Mouse (Mus musculus): Measurements from ENCODE around the gene Pdzd2.

Pdzd2 gene

GRCm38 (mm10) chr15:12429572-12430431, 309.9 kb downstream of the Pdzd2 start:
- no peak for DNase-seq (ENCODE audit: low spot score)

GRCm38 (mm10) chr15:12427818-12428217, 311.9 kb downstream of the Pdzd2 start:
- no peak for DNase-seq (ENCODE audit: low spot score)

- no peak for DNase-seq (ENCODE audit: low spot score)
Observed at GRCm38 (mm10) chr15:12426342-12426741, 313.4 kb downstream of the Pdzd2 start.

- DNase-seq (ENCODE audit: low spot score), result no peak
Observed at GRCm38 (mm10) chr15:12425049-12425627, 314.6 kb downstream of the Pdzd2 start.

GRCm38 (mm10) chr15:12424187-12424586, 315.5 kb downstream of the Pdzd2 start:
- no peak for DNase-seq (ENCODE audit: low spot score)

- DNase-seq (ENCODE audit: low spot score), result no peak
Observed at GRCm38 (mm10) chr15:12420915-12421314, 318.8 kb downstream of the Pdzd2 start.

GRCm38 (mm10) chr15:12420376-12420775, 319.3 kb downstream of the Pdzd2 start:
- DNase-seq (ENCODE audit: low spot score), result no peak

- DNase-seq (ENCODE audit: low spot score), result no peak
Observed at GRCm38 (mm10) chr15:12419446-12419845, 320.3 kb downstream of the Pdzd2 start.

- no peak for DNase-seq (ENCODE audit: low spot score)
Observed at GRCm38 (mm10) chr15:12415536-12416200, 324.1 kb downstream of the Pdzd2 start.

- DNase-seq (ENCODE audit: low spot score), result no peak
Observed at GRCm38 (mm10) chr15:12414696-12415095, 325.0 kb downstream of the Pdzd2 start.

GRCm38 (mm10) chr15:12408205-12408604, 331.5 kb downstream of the Pdzd2 start:
- DNase-seq (ENCODE audit: low spot score), result no peak

- DNase-seq (ENCODE audit: low spot score), result no peak
Observed at GRCm38 (mm10) chr15:12405592-12405991, 334.1 kb downstream of the Pdzd2 start.

GRCm38 (mm10) chr15:12397032-12397431, 342.7 kb downstream of the Pdzd2 start:
- DNase-seq (ENCODE audit: low spot score), result no peak

GRCm38 (mm10) chr15:12394758-12395157, 345.0 kb downstream of the Pdzd2 start:
- no peak for DNase-seq (ENCODE audit: low spot score)

GRCm38 (mm10) chr15:12388726-12389489, 350.8 kb downstream of the Pdzd2 start:
- no peak for DNase-seq (ENCODE audit: low spot score)

GRCm38 (mm10) chr15:12384679-12385078, 355.0 kb downstream of the Pdzd2 start:
- no peak for DNase-seq (ENCODE audit: low spot score)

GRCm38 (mm10) chr15:12380548-12380947, 359.2 kb downstream of the Pdzd2 start:
- no peak for DNase-seq (ENCODE audit: low spot score)

- no peak for DNase-seq (ENCODE audit: low spot score)
Observed at GRCm38 (mm10) chr15:12380057-12380456, 359.7 kb downstream of the Pdzd2 start.

- no peak for DNase-seq (ENCODE audit: low spot score)
Observed at GRCm38 (mm10) chr15:12377800-12378199, 361.9 kb downstream of the Pdzd2 start.

- no peak for DNase-seq (ENCODE audit: low spot score)
Observed at GRCm38 (mm10) chr15:12376491-12377069, 363.1 kb downstream of the Pdzd2 start.

GRCm38 (mm10) chr15:12375641-12376311, 363.9 kb downstream of the Pdzd2 start:
- DNase-seq (ENCODE audit: low spot score), result no peak

Measured in layer of hippocampus, adult 9-10 months (tissue).